Mouse (Mus musculus) cortical plate, adult 2 months (tissue): ENCODE data around the gene Mkrn3.

Experiments
- CTCF ChIP-seq: fragments of 200-500 bp; IDR thresholded peaks from 2 replicates; pipeline ENCODE4 v1.5.1; 2011; ENCODE audit warnings: mild to moderate bottlenecking, control low read depth, low read length; ENCODE audit not compliant: insufficient read depth; ENCODE audit errors: extremely low read depth
- POLR2A ChIP-seq: fragments of 200-500 bp; IDR thresholded peaks from 2 replicates; pipeline ENCODE4 v1.6.1; 2011; ENCODE audit warnings: mild to moderate bottlenecking, low read length, control low read depth; ENCODE audit not compliant: insufficient read depth; ENCODE audit errors: extremely low read depth

- TF ChIP-seq CTCF (no peak), POLR2A (0 out of 2 replicates have a peak, but pooled peaks have one; percentile 46)
These were observed 43.2 kb downstream of the Mkrn3 start, which contains the start of gene Magel2 for GRCm38 (mm10) chr7:62376510-62377304.
